Mouse (Mus musculus) intestine, embryonic 16.5 days (tissue): ENCODE data around the gene Nfia. TPM values are rescaled to one million over a fixed set of nuclear protein-coding genes. Genes with fewer than 3 reads are reported as not detected.
A peak's percentile ranks its signal among the peaks of the same experiment; 100 is the strongest.

Source experiments
- ATAC-seq: fragments of 200-750 bp; cut with Nextera tagmentation; 2 replicates; pipeline ENCODE4 v1.8.0; 2017; ENCODE audit warnings: moderate TSS enrichment, moderate library complexity
- H3K27ac ChIP-seq: fragments of 300-500 bp; sonication (generic); 2 replicates; pipeline ENCODE4 v1.5.1; 2014; ENCODE audit warnings: mild to moderate bottlenecking, low read length
- H3K27me3 ChIP-seq: fragments of 300-500 bp; sonication (generic); replicated peaks from 2 replicates; pipeline ENCODE4 v1.6.1; 2014; ENCODE audit warnings: low read length, control low read depth, mixed read lengths; ENCODE audit not compliant: control insufficient read depth, insufficient read depth
- H3K36me3 ChIP-seq: fragments of 300-500 bp; sonication (generic); 2 replicates; pipeline ENCODE4 v1.6.1; 2014; ENCODE audit warnings: low read length, control low read depth; ENCODE audit not compliant: control insufficient read depth, insufficient read depth
- H3K4me1 ChIP-seq: fragments of 300-500 bp; sonication (generic); 2 replicates; pipeline ENCODE4 v1.6.1; 2014; ENCODE audit warnings: low read length, control low read depth, mixed read lengths; ENCODE audit not compliant: control insufficient read depth, insufficient read depth
- H3K4me2 ChIP-seq: fragments of 300-500 bp; sonication (generic); 2 replicates; pipeline ENCODE4 v1.6.1; 2014; ENCODE audit warnings: low read depth, low read length, control low read depth
- H3K4me3 ChIP-seq: fragments of 300-500 bp; sonication (generic); 2 replicates; pipeline ENCODE4 v1.5.1; 2014; ENCODE audit warnings: mild to moderate bottlenecking, low read length
- H3K9ac ChIP-seq: fragments of 300-500 bp; sonication (generic); 2 replicates; pipeline ENCODE4 v1.6.1; 2014; ENCODE audit warnings: low read depth, low read length
- H3K9me3 ChIP-seq: fragments of 300-500 bp; sonication (generic); 2 replicates; pipeline ENCODE4 v1.6.1; 2016; ENCODE audit warnings: low read length, control low read depth; ENCODE audit not compliant: control insufficient read depth
- WGBS: fragments of 180-500 bp; shearing (Covaris S2); extraction: QIAGEN DNeasy Blood & Tissue Kit; methylation state at CpG from one replicate; pipeline ENCODE4 v1.1.7; 2014; 5-methylcytosine and 5-hydroxymethylcytosine counted together
- polyA plus RNA-seq: library from polyadenylated mRNA; unstranded; fragments of >200 nt; fragmentation: Nextera tagmentation; extraction: Ambion mirVana; gene quantifications from 2 replicates; pipeline ENCODE4 v1.2.1, GENCODE M21; 2015

Gene Nfia
- polyA plus RNA-seq, 1 experiment from 2014 or later = 24.0 TPM

DNA sequence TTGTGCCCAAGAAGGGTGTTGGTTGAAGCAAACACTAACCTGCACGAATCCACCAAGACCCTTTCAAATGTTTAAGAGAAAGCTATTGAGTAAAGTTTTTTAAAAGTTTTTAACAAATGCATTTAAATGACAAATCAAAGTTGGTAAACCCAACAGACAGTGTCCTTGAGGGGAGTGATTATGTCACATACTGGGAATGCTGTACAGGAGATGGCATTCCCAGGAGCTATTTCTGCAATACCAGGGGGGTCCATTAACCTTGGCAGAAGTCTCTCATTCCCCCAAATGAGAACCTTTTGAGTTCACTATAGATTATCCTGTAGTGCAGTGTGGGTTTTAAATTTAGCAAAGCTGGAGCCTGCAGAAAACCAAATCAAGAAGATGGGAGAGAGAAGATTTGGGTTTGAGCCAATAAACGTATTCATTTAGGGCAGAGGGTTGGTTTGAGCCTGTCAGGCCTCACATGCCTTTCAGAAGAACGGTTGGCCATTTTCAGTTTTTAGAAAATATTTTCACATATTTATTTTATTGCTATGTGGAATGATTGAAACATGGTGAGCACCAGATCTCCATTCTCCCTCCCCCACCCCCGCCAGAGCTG is 167.5 kb downstream of the Nfia start:
- Histone ChIP-seq H3K27me3 (no peaks in the 10 kb centered on the region), H3K4me1 (peaks cover 3% of the 10 kb centered on the region; the same call in 1 of the 2 replicates), H3K36me3 (no peaks in the 10 kb centered on the region), H3K4me3 (no peak overlapping the region), H3K4me2 (no peak overlapping the region), H3K9ac (no peak overlapping the region), H3K9me3 (no peaks in the 10 kb centered on the region), H3K27ac (no peak overlapping the region)
- no peak for ATAC-seq
- 59% methylated on average over 4 of the region's 4 CpGs for WGBS

DNA sequence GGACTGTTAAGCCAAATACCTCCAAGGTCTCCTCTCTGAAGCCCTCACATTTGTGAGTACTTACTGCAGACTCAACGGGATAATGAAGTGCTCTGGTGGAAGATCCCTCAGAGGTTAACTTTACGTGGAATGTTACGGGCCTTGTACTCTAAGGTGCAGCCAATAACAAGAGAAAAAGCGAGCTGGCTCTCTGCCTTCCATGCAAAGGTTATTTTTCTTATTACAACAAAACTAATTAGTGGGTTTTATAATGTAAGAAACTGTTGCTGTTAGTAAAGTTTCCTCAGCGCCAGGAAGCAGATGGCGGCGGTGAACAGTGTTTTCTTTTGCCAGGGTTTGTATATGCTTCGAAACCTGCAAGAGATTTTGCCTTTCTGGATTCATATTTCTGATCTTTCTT is 169.1 kb downstream of the Nfia start:
- Histone ChIP-seq H3K9ac (no peak overlapping the region), H3K4me2 (no peak overlapping the region), H3K9me3 (no peaks in the 10 kb centered on the region), H3K4me1 (peaks cover 3% of the 10 kb centered on the region; the same call in 1 of the 2 replicates), H3K36me3 (no peaks in the 10 kb centered on the region), H3K27me3 (no peaks in the 10 kb centered on the region), H3K27ac (peak overlapping the region; percentile 66), H3K4me3 (no peak overlapping the region)
- ATAC-seq = no peak
- whole genome bisulfite sequencing = 70% methylated on average over 8 of the region's 8 CpGs

DNA sequence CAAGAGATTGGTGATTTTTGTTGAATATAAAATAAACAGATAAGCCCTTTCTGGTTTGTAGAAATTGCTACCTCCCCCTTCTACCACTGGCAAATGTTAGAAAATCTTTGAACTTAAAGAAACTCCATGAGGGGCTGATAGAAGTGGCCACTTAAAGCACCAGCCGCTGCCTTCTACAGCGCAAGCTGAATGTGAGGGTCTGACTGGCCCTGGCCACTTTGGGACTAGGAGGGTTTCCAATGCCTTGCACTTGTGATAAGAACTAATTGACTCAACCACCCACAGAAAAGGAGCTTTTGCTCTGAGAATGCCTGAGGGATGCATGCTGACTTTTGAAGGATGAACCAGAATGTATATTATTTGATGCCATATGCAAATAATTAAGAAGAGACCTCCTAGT is 171.8 kb downstream of the Nfia start:
- no peak overlapping the region for H3K9ac ChIP-seq
- no peak overlapping the region for H3K27ac ChIP-seq
- no peaks in the 10 kb centered on the region for H3K27me3 ChIP-seq
- no peak overlapping the region for H3K4me3 ChIP-seq
- H3K4me2 ChIP-seq = no peak overlapping the region
- no peaks in the 10 kb centered on the region for H3K36me3 ChIP-seq
- no peak for ATAC-seq
- H3K9me3 ChIP-seq = no peaks in the 10 kb centered on the region
- peaks cover 3% of the 10 kb centered on the region; the same call in 1 of the 2 replicates for H3K4me1 ChIP-seq
- 91% methylated on average over 2 of the region's 2 CpGs for WGBS

DNA sequence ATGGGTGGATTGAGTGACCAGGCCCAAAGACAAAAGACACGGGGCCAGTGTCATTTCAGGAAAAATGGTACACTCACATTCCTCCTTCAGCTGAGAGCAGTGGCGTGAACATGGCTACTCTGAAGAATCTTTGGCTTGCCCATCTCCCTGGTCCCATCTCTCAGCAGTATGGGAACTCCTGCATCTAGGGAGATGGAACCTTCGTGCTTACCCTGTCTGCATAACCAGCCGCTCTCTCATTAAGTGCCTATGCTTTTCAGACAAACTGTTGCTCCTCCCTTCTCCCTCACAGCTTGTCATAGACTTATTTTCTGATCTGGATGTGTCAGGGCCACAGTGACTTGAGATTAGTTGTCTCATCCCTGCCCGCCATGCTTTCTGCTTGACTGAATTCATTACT is 174.9 kb downstream of the Nfia start:
- WGBS = 80% methylated on average over 5 of the region's 5 CpGs
- Histone ChIP-seq H3K27ac (no peak overlapping the region), H3K9ac (no peak overlapping the region)

DNA sequence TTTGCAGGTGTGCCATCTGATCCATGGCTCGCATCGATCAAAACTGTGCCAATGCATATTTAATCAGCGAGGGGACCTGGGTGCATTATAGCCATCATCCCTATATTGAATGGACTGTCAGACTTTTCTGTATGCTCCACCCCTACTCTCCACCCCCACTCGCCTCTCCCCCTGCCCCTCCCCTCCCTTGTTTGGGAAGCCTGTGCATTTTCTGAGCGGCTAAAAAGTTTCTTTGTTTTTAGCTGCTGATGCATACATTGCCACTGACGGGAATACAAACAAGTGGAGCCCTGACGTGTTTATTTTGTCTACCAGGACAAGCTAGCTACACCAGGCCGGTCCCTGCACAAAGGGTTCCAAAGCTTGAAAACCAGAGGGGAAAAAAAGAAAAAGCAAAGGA is 175.7 kb downstream of the Nfia start:
- 45% methylated on average over 8 of the region's 8 CpGs for WGBS
- H3K27me3 ChIP-seq = no peaks in the 10 kb centered on the region
- no peak overlapping the region for H3K9ac ChIP-seq
- ATAC-seq = no peak
- H3K4me2 ChIP-seq = no peak overlapping the region
- H3K36me3 ChIP-seq = no peaks in the 10 kb centered on the region
- no peaks in the 10 kb centered on the region for H3K9me3 ChIP-seq
- no peak overlapping the region for H3K27ac ChIP-seq
- peaks cover 2% of the 10 kb centered on the region; the same call in 1 of the 2 replicates for H3K4me1 ChIP-seq
- no peak overlapping the region for H3K4me3 ChIP-seq

More for the DNA sequence above, 174.9 kb downstream of the Nfia start:
- Histone ChIP-seq H3K27me3 (no peaks in the 10 kb centered on the region), H3K9me3 (no peaks in the 10 kb centered on the region), H3K4me2 (no peak overlapping the region), H3K4me3 (no peak overlapping the region), H3K4me1 (peaks cover 2% of the 10 kb centered on the region; the same call in 1 of the 2 replicates), H3K36me3 (no peaks in the 10 kb centered on the region)
- no peak for ATAC-seq

DNA sequence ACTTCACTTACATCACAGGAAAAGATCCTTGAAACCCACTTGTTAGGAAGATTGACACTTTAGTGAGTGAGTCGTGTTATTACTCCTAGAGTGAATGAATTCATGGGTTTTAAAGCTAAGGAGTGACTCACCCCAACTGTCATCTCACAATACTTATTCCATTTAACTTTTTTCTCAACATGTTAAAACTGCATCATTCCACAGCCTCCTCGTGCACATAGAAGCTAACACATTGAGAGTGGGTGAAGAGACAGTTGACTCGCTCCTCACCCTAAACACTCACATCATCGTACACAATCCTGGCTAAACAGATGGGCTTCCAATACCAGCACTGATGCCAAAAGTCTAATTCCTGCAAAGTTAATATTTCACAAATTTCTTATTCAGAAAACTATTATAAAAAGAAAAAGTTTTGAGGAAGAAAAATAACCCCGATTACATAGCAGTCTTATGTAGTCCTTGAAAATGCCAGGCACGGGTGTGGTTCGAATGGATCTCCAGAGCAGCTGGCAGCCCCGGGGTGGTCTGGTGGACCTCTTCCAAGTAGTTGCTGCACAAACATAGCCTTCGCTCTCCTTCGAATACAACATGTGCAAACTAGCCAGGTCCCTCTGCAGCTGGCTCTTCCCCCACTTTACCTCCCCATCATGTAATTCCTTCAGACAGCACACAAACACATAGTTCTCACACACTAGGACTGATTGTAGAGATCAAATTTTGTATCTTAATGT is 178.0 kb downstream of the Nfia start:
- no peaks in the 10 kb centered on the region for H3K36me3 ChIP-seq

DNA sequence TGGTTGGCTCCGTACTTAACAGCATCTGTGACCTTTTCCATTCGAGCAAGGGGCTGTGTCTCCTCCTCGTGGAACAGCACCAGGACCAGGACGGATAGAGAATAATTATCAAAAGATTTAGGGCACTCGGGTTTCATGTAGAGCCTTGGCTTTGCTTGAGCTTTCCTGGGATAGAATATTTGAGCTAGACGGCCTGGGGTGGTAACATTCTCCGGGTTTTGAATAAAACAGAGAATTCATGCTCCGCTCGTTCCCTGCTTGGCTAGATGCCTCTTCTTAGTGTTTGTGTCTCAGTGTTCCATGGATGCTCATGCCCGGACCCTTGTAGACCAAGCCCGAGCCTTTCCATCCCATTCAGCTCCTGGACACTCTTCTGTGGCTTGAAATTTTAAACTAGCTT is 181.4 kb downstream of the Nfia start:
- no peaks in the 10 kb centered on the region for H3K9me3 ChIP-seq

More for the DNA sequence above, 178.0 kb downstream of the Nfia start:
- no peaks in the 10 kb centered on the region for H3K9me3 ChIP-seq
- H3K4me1 ChIP-seq = peaks cover 2% of the 10 kb centered on the region; the same call in 1 of the 2 replicates
- no peak overlapping the region for H3K4me3 ChIP-seq
- no peak overlapping the region for H3K27ac ChIP-seq
- 65% methylated on average over 10 of the region's 10 CpGs for WGBS
- no peak overlapping the region for H3K9ac ChIP-seq
- H3K27me3 ChIP-seq = no peaks in the 10 kb centered on the region
- no peak for ATAC-seq
- no peak overlapping the region for H3K4me2 ChIP-seq

DNA sequence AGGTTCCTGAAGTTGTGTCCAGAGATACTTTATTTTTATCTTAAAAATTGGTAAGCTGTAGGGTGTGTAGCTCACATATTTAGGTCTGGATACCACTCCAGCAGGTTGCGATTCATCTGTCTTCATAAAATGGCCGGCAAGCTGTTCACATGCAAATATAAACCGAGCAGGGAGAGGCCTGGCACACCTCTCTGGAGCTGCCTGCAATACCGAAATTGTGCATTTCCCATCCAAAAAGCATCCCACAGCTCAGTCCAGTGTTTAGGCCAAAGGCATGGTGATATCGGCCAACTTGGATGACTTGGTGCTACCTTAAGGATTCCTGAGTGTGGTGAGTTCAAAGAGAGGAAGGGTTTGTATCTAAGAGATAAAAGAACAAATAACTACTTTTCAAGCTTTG is 185.6 kb downstream of the Nfia start:
- 74% methylated on average over 5 of the region's 5 CpGs for WGBS
- Histone ChIP-seq H3K27ac (no peak overlapping the region), H3K27me3 (no peaks in the 10 kb centered on the region), H3K4me1 (no peaks in the 10 kb centered on the region), H3K36me3 (no peaks in the 10 kb centered on the region), H3K9me3 (no peaks in the 10 kb centered on the region), H3K9ac (no peak overlapping the region), H3K4me3 (no peak overlapping the region), H3K4me2 (no peak overlapping the region)
- no peak for ATAC-seq

More for the DNA sequence above, 181.4 kb downstream of the Nfia start:
- H3K36me3 ChIP-seq = no peaks in the 10 kb centered on the region
- no peak overlapping the region for H3K27ac ChIP-seq
- peaks cover 2% of the 10 kb centered on the region; the same call in 1 of the 2 replicates for H3K4me1 ChIP-seq
- no peak overlapping the region for H3K4me2 ChIP-seq
- no peak for ATAC-seq
- WGBS = 63% methylated on average over 11 of the region's 11 CpGs
- no peaks in the 10 kb centered on the region for H3K27me3 ChIP-seq
- H3K4me3 ChIP-seq = no peak overlapping the region
- no peak overlapping the region for H3K9ac ChIP-seq

DNA sequence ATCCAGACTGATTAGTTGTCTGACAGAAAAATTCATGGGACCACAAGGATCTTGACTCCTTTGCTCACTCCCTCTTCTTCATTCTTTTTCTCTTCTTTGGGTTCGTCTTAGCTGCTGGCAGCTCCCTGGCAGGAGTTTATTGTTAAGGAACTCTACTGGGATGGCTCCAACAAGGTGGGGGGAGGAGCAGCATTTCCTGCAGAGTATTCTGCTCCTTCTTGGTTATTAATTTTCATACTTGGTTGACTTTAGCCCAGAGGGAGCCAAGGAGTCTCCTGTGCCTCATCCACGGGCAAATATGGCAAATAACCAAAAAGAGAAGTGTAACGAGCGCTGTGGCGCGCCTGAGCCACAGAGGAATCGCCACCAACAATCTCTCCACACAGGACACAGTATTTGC is 190.3 kb downstream of the Nfia start:
- H3K9me3 ChIP-seq = no peaks in the 10 kb centered on the region
- H3K27ac ChIP-seq = no peak overlapping the region
- WGBS = 82% methylated on average over 7 of the region's 7 CpGs
- H3K4me3 ChIP-seq = no peak overlapping the region
- H3K4me1 ChIP-seq = no peaks in the 10 kb centered on the region
- H3K36me3 ChIP-seq = no peaks in the 10 kb centered on the region
- H3K4me2 ChIP-seq = no peak overlapping the region
- ATAC-seq = no peak
- H3K9ac ChIP-seq = no peak overlapping the region
- no peaks in the 10 kb centered on the region for H3K27me3 ChIP-seq
